Mouse (Mus musculus) MEL (cell line): ENCODE results near the gene Pmpca. TPM values are rescaled to one million over a fixed set of nuclear protein-coding genes. Genes with fewer than 3 reads are reported as not detected.
A peak's percentile ranks its signal among the peaks of the same experiment; 100 is the strongest.

Experiments used
- DNase-seq: peaks from one replicate; pipeline ENCODE4 v3.0.0; 2011; ENCODE audit warnings: low read depth, low spot score
- H3K27ac ChIP-seq: 2 replicates; pipeline ENCODE4 v1.5.1; 2012; ENCODE audit warnings: low read depth, mild to moderate bottlenecking, control low read depth, low read length, moderate library complexity; ENCODE audit not compliant: control insufficient read depth
- H3K27me3 ChIP-seq, 2 experiments: fragments of 150-350 bp in 1 of 2; sonication (generic) in 1 of 2; 2 replicates each; pipeline ENCODE4 v1.6.1; 2012; ENCODE audit warnings: low read length in 2 of 2, mild to moderate bottlenecking in 2 of 2, improper control_type of control experiment in 1 of 2, moderate library complexity in 1 of 2; ENCODE audit not compliant: insufficient read depth in 2 of 2, control insufficient read depth in 1 of 2
- H3K36me3 ChIP-seq, 2 experiments: 2 replicates each; pipeline ENCODE4 v1.6.1; 2012 to 2014; ENCODE audit warnings: low read length in 2 of 2, improper control_type of control experiment in 1 of 2, inconsistent platforms in 1 of 2, mild to moderate bottlenecking in 1 of 2; ENCODE audit not compliant: insufficient read depth in 2 of 2, control insufficient read depth in 1 of 2
- H3K4me1 ChIP-seq, 2 experiments: fragments of 150-350 bp in 1 of 2; sonication (generic) in 1 of 2; 2 replicates each; pipeline ENCODE4 v1.6.1; 2012; ENCODE audit warnings: low read length in 2 of 2, improper control_type of control experiment in 1 of 2, mild to moderate bottlenecking in 1 of 2; ENCODE audit not compliant: insufficient read depth in 2 of 2, control insufficient read depth in 1 of 2
- H3K4me3 ChIP-seq, 2 experiments: fragments of 150-350 bp in 1 of 2; sonication (generic) in 1 of 2; 2 replicates each; pipeline ENCODE4 v1.5.1; 2012; ENCODE audit warnings: low read depth in 2 of 2, low read length in 2 of 2, mild to moderate bottlenecking in 2 of 2, moderate library complexity in 2 of 2, control low read depth in 1 of 2, improper control_type of control experiment in 1 of 2; ENCODE audit not compliant: control insufficient read depth in 1 of 2, insufficient read depth in 1 of 2
- H3K79me2 ChIP-seq: 2 replicates; pipeline ENCODE4 v1.6.1; 2012; ENCODE audit warnings: mild to moderate bottlenecking, low read length, moderate library complexity; ENCODE audit not compliant: control insufficient read depth, poor library complexity, insufficient read depth
- H3K9ac ChIP-seq: 2 replicates; pipeline ENCODE4 v1.6.1; 2012; ENCODE audit warnings: low read depth, mild to moderate bottlenecking, control low read depth, low read length, moderate library complexity; ENCODE audit not compliant: control insufficient read depth, poor library complexity, severe bottlenecking
- H3K9me3 ChIP-seq: fragments of 150-350 bp; sonication (generic); replicated peaks from 2 replicates; pipeline ENCODE4 v1.6.1; 2012; ENCODE audit warnings: mild to moderate bottlenecking, low read length, improper control_type of control experiment, moderate library complexity; ENCODE audit not compliant: insufficient read depth
- CHD2 ChIP-seq: IDR thresholded peaks from 2 replicates; pipeline ENCODE4 v1.6.1; 2011; ENCODE audit warnings: low read length, improper control_type of control experiment
- CTCF ChIP-seq, 3 experiments: IDR thresholded peaks in 2 of 3; conservative IDR thresholded peaks in 1 of 3; 2 replicates each; pipeline ENCODE4 v1.5.1; 2011 to 2012; ENCODE audit warnings: low read length in 3 of 3, low read depth in 2 of 3, mild to moderate bottlenecking in 2 of 3, improper control_type of control experiment in 1 of 3, inconsistent platforms in 1 of 3, mixed read lengths in 1 of 3, moderate library complexity in 1 of 3; ENCODE audit not compliant: control insufficient read depth in 1 of 3, insufficient read depth in 1 of 3, poor library complexity in 1 of 3, severe bottlenecking in 1 of 3
- EP300 ChIP-seq, 2 experiments: IDR thresholded peaks; 2 replicates each; pipeline ENCODE4 v1.6.1; 2011; ENCODE audit warnings: improper control_type of control experiment in 2 of 2, low read length in 2 of 2, low read depth in 1 of 2, mild to moderate bottlenecking in 1 of 2
- GATA1 ChIP-seq: IDR thresholded peaks from 2 replicates; pipeline ENCODE4 v1.6.1; 2011; ENCODE audit warnings: low read depth, low read length, improper control_type of control experiment
- MYC ChIP-seq: IDR thresholded peaks from 2 replicates; pipeline ENCODE4 v1.6.1; 2011; ENCODE audit warnings: low read depth, mild to moderate bottlenecking, low read length, improper control_type of control experiment, moderate library complexity
- POLR2A ChIP-seq, 2 experiments: IDR thresholded peaks; 2 replicates each; pipeline ENCODE4 v1.6.1; 2011 to 2012; ENCODE audit warnings: low read length in 2 of 2, mild to moderate bottlenecking in 2 of 2, control low read depth in 1 of 2, improper control_type of control experiment in 1 of 2, low read depth in 1 of 2, moderate library complexity in 1 of 2; ENCODE audit not compliant: control insufficient read depth in 1 of 2, insufficient read depth in 1 of 2, poor library complexity in 1 of 2
- SIN3A ChIP-seq: IDR thresholded peaks from 2 replicates; pipeline ENCODE4 v1.6.1; 2012; ENCODE audit warnings: low read length, improper control_type of control experiment, inconsistent platforms
- SMC3 ChIP-seq: IDR thresholded peaks from 2 replicates; pipeline ENCODE4 v1.6.1; 2011; ENCODE audit warnings: low read depth, low read length, improper control_type of control experiment
- TCF12 ChIP-seq: IDR thresholded peaks from 2 replicates; pipeline ENCODE4 v1.6.1; 2014; ENCODE audit warnings: low read depth, mild to moderate bottlenecking, inconsistent platforms, low read length, improper control_type of control experiment, moderate library complexity
- UBTF ChIP-seq: IDR thresholded peaks from 2 replicates; pipeline ENCODE4 v1.6.1; 2012; ENCODE audit warnings: low read depth, mild to moderate bottlenecking, inconsistent platforms, low read length, improper control_type of control experiment, moderate library complexity, borderline replicate concordance; ENCODE audit not compliant: insufficient read depth
- USF1 ChIP-seq: IDR thresholded peaks from 2 replicates; pipeline ENCODE4 v1.6.1; 2014; ENCODE audit warnings: low read depth, mild to moderate bottlenecking, inconsistent platforms, low read length, improper control_type of control experiment, moderate library complexity
- polyA plus RNA-seq, 2 experiments: library from polyadenylated mRNA; stranded (reverse) in 1 of 2; unstranded in 1 of 2; fragments of >175 nt in 1 of 2; fragments of >200 nt in 1 of 2; gene quantifications; 2 replicates each; pipeline versions ENCODE4 v1.2.1 to v1.2.4; 2012; ENCODE audit warnings: low replicate concordance in 2 of 2, low read depth in 1 of 2; ENCODE audit not compliant: insufficient read length in 2 of 2, insufficient read depth in 1 of 2, missing spikeins in 1 of 2
- total RNA-seq: library from RNA; depleted of rRNA; stranded (reverse); fragments of 300-350 nt; gene quantifications from 2 replicates; pipeline ENCODE4 v1.2.3, GENCODE M21; 2012

The Pmpca gene
- total and polyA plus RNA-seq, 3 experiments: 46.4 to 166 (median 96.5) TPM

GRCm38 (mm10) chr2:26388682-26389153, 421 bp upstream of the Pmpca start:
- peak; percentile 36 for DNase-seq
- H3K36me3 ChIP-seq: peaks cover 7 to 8% of the 10 kb centered on the region in 2 experiments
- TF ChIP-seq USF1: no peak
- TF ChIP-seq CTCF (IDR thresholded peaks at IDR 0.05 in 2 of 3, conservative IDR thresholded peaks at IDR 0.05 in 1 of 3; ENCODE audit: control insufficient read depth in 1 of 3, insufficient read depth in 1 of 3, low read depth in 2 of 3, low read length in 3 of 3, poor library complexity in 1 of 3, severe bottlenecking in 1 of 3): 0 out of 6 replicates have a peak, but pooled peaks of 1 of the 3 experiments have one; percentile 13

GRCm38 (mm10) chr2:26390954-26391353, 1.8 kb downstream of the Pmpca start:
- H3K9ac ChIP-seq: no peak overlapping the region
- H3K4me3 ChIP-seq: no peak overlapping the region
- no peak for DNase-seq
- H3K4me1 ChIP-seq: peaks cover 0 to 11% of the 10 kb centered on the region in 2 experiments; a peak in 3 of 4 replicates
- H3K36me3 ChIP-seq: peaks cover 7 to 18% of the 10 kb centered on the region in 2 experiments
- H3K9me3 ChIP-seq: no peaks in the 10 kb centered on the region
- no peak overlapping the region for H3K27ac ChIP-seq
- H3K79me2 ChIP-seq: peaks cover 31% of the 10 kb centered on the region
- H3K27me3 ChIP-seq: no peaks in the 10 kb centered on the region
- TF ChIP-seq MYC: no peak
- TF ChIP-seq SIN3A: no peak
- no peak for TF ChIP-seq TCF12
- TF ChIP-seq SMC3: no peak
- TF ChIP-seq EP300 (IDR thresholded peaks at IDR 0.05; ENCODE audit: low read depth in 1 of 2, low read length in 2 of 2): no peak
- TF ChIP-seq CHD2: no peak
- TF ChIP-seq GATA1: no peak
- TF ChIP-seq, all 39 proteins: peak for 0

More at GRCm38 (mm10) chr2:26388682-26389153, 421 bp upstream of the Pmpca start:
- H3K27me3 ChIP-seq: no peaks in the 10 kb centered on the region
- peaks cover 0 to 11% of the 10 kb centered on the region in 2 experiments; a peak in 3 of 4 replicates for H3K4me1 ChIP-seq
- peak overlapping the region; percentile 75 to 93 for H3K4me3 ChIP-seq
- no peaks in the 10 kb centered on the region for H3K9me3 ChIP-seq
- H3K79me2 ChIP-seq: peaks cover 31% of the 10 kb centered on the region
- 0 out of 2 replicates have a peak overlapping the region, but pooled peaks have one; percentile 9 for H3K27ac ChIP-seq
- peak overlapping the region; percentile 85 for H3K9ac ChIP-seq

- no peaks in the 10 kb centered on the region for H3K27me3 ChIP-seq
- peaks cover 0 to 11% of the 10 kb centered on the region in 2 experiments; a peak in 3 of 4 replicates for H3K4me1 ChIP-seq
- no peak for TF ChIP-seq UBTF
- 0 out of 4 replicates have a peak, but pooled peaks of 1 of the 2 experiments have one; percentile 18 for TF ChIP-seq POLR2A (IDR thresholded peaks at IDR 0.05; ENCODE audit: control insufficient read depth in 1 of 2, insufficient read depth in 1 of 2, low read depth in 1 of 2, low read length in 2 of 2, poor library complexity in 1 of 2)
- peaks cover 31% of the 10 kb centered on the region for H3K79me2 ChIP-seq
- H3K9ac ChIP-seq: no peak overlapping the region
- DNase-seq: no peak
- H3K36me3 ChIP-seq: peaks cover 7 to 22% of the 10 kb centered on the region in 2 experiments
- H3K4me3 ChIP-seq: no peak overlapping the region
- no peak overlapping the region for H3K27ac ChIP-seq
- no peaks in the 10 kb centered on the region for H3K9me3 ChIP-seq
These were observed 2.5 kb downstream of the Pmpca start for GRCm38 (mm10) chr2:26391617-26392016.
